Mouse (Mus musculus) spleen, adult 2 months (tissue): ENCODE measurements around the gene Pkd2l1. TPM values are rescaled to one million over a fixed set of nuclear protein-coding genes. Genes with fewer than 3 reads are reported as not detected.
"Not testable (repeated sequence)": the region's sequence is repeated elsewhere in the genome, so short reads cannot be mapped to it uniquely, and the experiment has no call there.

Experiments
- DNase-seq, 2 experiments: peaks; one replicate each; pipeline versions ENCODE4 v3.0.0 to v3.0.0-alpha.2; 2012 to 2021; ENCODE audit warnings: low spot score in 2 of 2, low read depth in 1 of 2
- H3K27ac ChIP-seq: fragments of 200-500 bp; 2 replicates; pipeline ENCODE4 v1.5.1; 2012; ENCODE audit warnings: low read length, inconsistent platforms; ENCODE audit not compliant: insufficient read depth
- H3K27me3 ChIP-seq: fragments of 200-500 bp; 2 replicates; pipeline ENCODE4 v1.6.1; 2012; ENCODE audit warnings: mild to moderate bottlenecking, moderate library complexity, low read length, inconsistent platforms; ENCODE audit not compliant: control insufficient read depth, insufficient read depth
- H3K36me3 ChIP-seq: fragments of 200-500 bp; 2 replicates; pipeline ENCODE4 v1.6.1; 2012; ENCODE audit warnings: mild to moderate bottlenecking, low read length, inconsistent platforms; ENCODE audit not compliant: control insufficient read depth, insufficient read depth
- H3K4me1 ChIP-seq: fragments of 200-500 bp; 2 replicates; pipeline ENCODE4 v1.6.1; 2011; ENCODE audit warnings: inconsistent platforms; ENCODE audit not compliant: control insufficient read depth, insufficient read depth, insufficient read length
- H3K4me3 ChIP-seq: fragments of 200-500 bp; 2 replicates; pipeline ENCODE4 v1.5.1; 2011; ENCODE audit warnings: mild to moderate bottlenecking, inconsistent platforms; ENCODE audit not compliant: insufficient read depth, insufficient read length; ENCODE audit errors: extremely low read depth
- CTCF ChIP-seq: fragments of 200-500 bp; IDR thresholded peaks from 2 replicates; pipeline ENCODE4 v1.5.1; 2011; ENCODE audit warnings: mild to moderate bottlenecking, inconsistent platforms; ENCODE audit not compliant: insufficient read depth, insufficient read length, insufficient replicate concordance; ENCODE audit errors: extremely low read depth
- POLR2A ChIP-seq: fragments of 200-500 bp; IDR thresholded peaks from 2 replicates; pipeline ENCODE4 v1.6.1; 2011; ENCODE audit warnings: low read depth, low read length, inconsistent platforms
- WGBS: fragments of 180-500 bp; shearing (Covaris S2); methylation state at CpG from one replicate; pipeline ENCODE4 v1.1.7; 2018; 5-methylcytosine and 5-hydroxymethylcytosine counted together
- polyA plus RNA-seq: library from polyadenylated mRNA; depleted of rRNA; stranded (reverse); fragments of >200 nt; gene quantifications from 2 replicates; pipeline ENCODE4 v1.2.3, GENCODE M21; 2012

The Pkd2l1 gene
- polyA plus RNA-seq, 1 experiment: not detected

GRCm38 (mm10) chr19:44132917-44133316 lies 59.3 kb downstream of the Pkd2l1 start:
- H3K27ac ChIP-seq: no peak overlapping the region
- no peak for DNase-seq
- peaks cover 15% of the 10 kb centered on the region for H3K36me3 ChIP-seq
- no peak for TF ChIP-seq POLR2A
- TF ChIP-seq CTCF: no peak
- no peak overlapping the region for H3K4me3 ChIP-seq
- no peaks in the 10 kb centered on the region for H3K27me3 ChIP-seq
- 91% methylated on average over 5 of the region's 5 CpGs for WGBS
- no peaks in the 10 kb centered on the region for H3K4me1 ChIP-seq

- Histone ChIP-seq H3K27ac (no peak overlapping the region), H3K4me3 (no peak overlapping the region), H3K4me1 (no peaks in the 10 kb centered on the region), H3K36me3 (peaks cover 46% of the 10 kb centered on the region), H3K27me3 (no peaks in the 10 kb centered on the region)
- DNase-seq: no peak
- 85% methylated on average over 2 of the region's 2 CpGs for whole genome bisulfite sequencing
- TF ChIP-seq POLR2A: no peak
- no peak for TF ChIP-seq CTCF
Measured at GRCm38 (mm10) chr19:44128560-44128959, 63.7 kb downstream of the Pkd2l1 start.

GRCm38 (mm10) chr19:44127729-44128497 lies 64.3 kb downstream of the Pkd2l1 start:
- peaks cover 50% of the 10 kb centered on the region for H3K36me3 ChIP-seq
- no peak for TF ChIP-seq CTCF
- TF ChIP-seq POLR2A: no peak

GRCm38 (mm10) chr19:44121137-44121536 lies 71.1 kb downstream of the Pkd2l1 start:
- H3K27ac ChIP-seq: no peak overlapping the region
- DNase-seq: no peak
- peaks cover 38% of the 10 kb centered on the region for H3K36me3 ChIP-seq
- no peak overlapping the region for H3K4me3 ChIP-seq
- WGBS: 94% methylated on average over 7 of the region's 7 CpGs
- no peaks in the 10 kb centered on the region for H3K27me3 ChIP-seq
- TF ChIP-seq CTCF: no peak
- TF ChIP-seq POLR2A: no peak
- peaks cover 16% of the 10 kb centered on the region; the same call in 1 of the 2 replicates for H3K4me1 ChIP-seq

More at GRCm38 (mm10) chr19:44127729-44128497, 64.3 kb downstream of the Pkd2l1 start:
- no peak for DNase-seq
- WGBS: 91% methylated on average over 10 of the region's 10 CpGs
- H3K4me3 ChIP-seq: no peak overlapping the region
- no peaks in the 10 kb centered on the region for H3K4me1 ChIP-seq
- no peaks in the 10 kb centered on the region for H3K27me3 ChIP-seq
- H3K27ac ChIP-seq: no peak overlapping the region

GRCm38 (mm10) chr19:44120686-44121085 lies 71.6 kb downstream of the Pkd2l1 start:
- 93% methylated on average over 8 of the region's 9 CpGs for WGBS
- H3K27ac ChIP-seq, H3K4me3 ChIP-seq, H3K27me3 ChIP-seq, DNase-seq: not testable (repeated sequence)
- peaks cover 38% of the 10 kb centered on the region for H3K36me3 ChIP-seq
- peaks cover 20% of the 10 kb centered on the region; the same call in 1 of the 2 replicates for H3K4me1 ChIP-seq

GRCm38 (mm10) chr19:44117793-44118192 lies 74.4 kb downstream of the Pkd2l1 start:
- Histone ChIP-seq H3K27ac (peak overlapping the region; percentile 80), H3K4me1 (peaks cover 21% of the 10 kb centered on the region; the same call in 1 of the 2 replicates), H3K27me3 (no peaks in the 10 kb centered on the region), H3K4me3 (no peak overlapping the region), H3K36me3 (peaks cover 25% of the 10 kb centered on the region)
- no peak for DNase-seq
- TF ChIP-seq CTCF (no peak), POLR2A (no peak)

- Histone ChIP-seq H3K4me1 (peaks cover 9% of the 10 kb centered on the region), H3K4me3 (no peak overlapping the region), H3K27me3 (no peaks in the 10 kb centered on the region), H3K36me3 (peaks cover 15% of the 10 kb centered on the region), H3K27ac (no peak overlapping the region)
- WGBS: 68% methylated on average over 7 of the region's 7 CpGs
- no peak for DNase-seq
- no peak for TF ChIP-seq POLR2A
Measured at GRCm38 (mm10) chr19:44111706-44112105, 80.5 kb downstream of the Pkd2l1 start.
